Mouse (Mus musculus) megakaryocyte, embryonic 14.5 days (primary cell): ENCODE results near the gene Sema6d.

Source experiments
- FLI1 ChIP-seq: IDR thresholded peaks from 2 replicates; pipeline ENCODE4 v1.6.1; 2012; ENCODE audit warnings: low read length, inconsistent platforms, mixed read lengths
- GATA1 ChIP-seq: IDR thresholded peaks from 3 replicates; pipeline ENCODE4 v1.6.1; 2012; ENCODE audit warnings: mixed read lengths, low read length, inconsistent platforms, borderline replicate concordance

DNA sequence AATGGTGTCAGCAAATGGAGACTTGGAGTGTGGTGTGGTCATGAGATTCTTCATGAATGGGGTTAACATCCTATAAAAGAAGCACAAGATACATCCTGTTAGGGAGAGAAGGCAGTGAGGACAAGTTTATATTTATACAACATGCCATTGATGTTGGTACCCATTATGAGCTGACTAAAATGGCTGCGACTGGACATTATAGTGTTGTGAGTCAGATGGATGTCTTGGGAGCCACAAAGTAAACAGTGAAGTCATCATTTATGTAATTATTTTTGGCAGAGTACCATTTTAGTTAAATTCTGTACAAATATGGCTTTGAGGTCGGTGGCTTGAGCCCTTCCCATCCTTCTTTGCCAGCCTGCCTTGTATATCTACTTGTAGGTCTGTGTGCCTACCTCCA is 31.8 kb downstream of the Sema6d start:
- TF ChIP-seq GATA1 (no peak), FLI1 (no peak)
